Mouse (Mus musculus) T-helper 1 cell (primary cell): ENCODE measurements around the gene Dynlrb1.

Experiments
- in situ Hi-C: fragments of 300-600 bp; cut with MboI, MseI; formaldehyde crosslinking; loops from one replicate; pipeline ENCODE4 v1.15.1; 2025; ENCODE audit warnings: high pct_unique_total_duplicates

Dynlrb1 gene

GRCm38 (mm10) chr2:155236362-155236992 lies at the start of gene Dynlrb1:
TSS of gene Dynlrb1 (plus strand) at chr2:155236533.
- in situ Hi-C loops = no loop called here

- in situ Hi-C loops = no loop called here
Measured at GRCm38 (mm10) chr2:155207419-155207818, 28.9 kb upstream of the Dynlrb1 start.

- in situ Hi-C loops = no loop called here
Measured at GRCm38 (mm10) chr2:155223145-155223544, 13.2 kb upstream of the Dynlrb1 start.

- in situ Hi-C loops = no loop called here
Measured at GRCm38 (mm10) chr2:155224721-155225120, 11.6 kb upstream of the Dynlrb1 start.

GRCm38 (mm10) chr2:155235746-155236361 lies 479 bp upstream of the Dynlrb1 start:
- in situ Hi-C loops = no loop called here

GRCm38 (mm10) chr2:155237276-155237675 lies 943 bp downstream of the Dynlrb1 start:
- in situ Hi-C loops = no loop called here

- in situ Hi-C loops = no loop called here
Measured at GRCm38 (mm10) chr2:155240915-155241314, 4.6 kb downstream of the Dynlrb1 start.

- in situ Hi-C loops = no loop called here
Measured at GRCm38 (mm10) chr2:155242296-155242855, 6.0 kb downstream of the Dynlrb1 start.

GRCm38 (mm10) chr2:155246231-155246630 lies 9.9 kb downstream of the Dynlrb1 start:
- in situ Hi-C loops = no loop called here

GRCm38 (mm10) chr2:155248206-155248605 lies 11.9 kb downstream of the Dynlrb1 start:
- in situ Hi-C loops = no loop called here

GRCm38 (mm10) chr2:155248718-155249117 lies 12.4 kb downstream of the Dynlrb1 start:
- in situ Hi-C loops = no loop called here

- in situ Hi-C loops = no loop called here
Measured at GRCm38 (mm10) chr2:155249588-155249987, 13.3 kb downstream of the Dynlrb1 start.

- in situ Hi-C loops = no loop called here
Measured at GRCm38 (mm10) chr2:155265526-155265925, 29.2 kb downstream of the Dynlrb1 start.

GRCm38 (mm10) chr2:155266896-155267295 lies 30.6 kb downstream of the Dynlrb1 start:
- in situ Hi-C loops = no loop called here

GRCm38 (mm10) chr2:155271957-155272356 lies 35.6 kb downstream of the Dynlrb1 start:
- in situ Hi-C loops = no loop called here

- in situ Hi-C loops = no loop called here
Measured at GRCm38 (mm10) chr2:155272396-155273170, 36.2 kb downstream of the Dynlrb1 start.

GRCm38 (mm10) chr2:155273603-155274002 lies 37.3 kb downstream of the Dynlrb1 start:
- in situ Hi-C loops = no loop called here

- in situ Hi-C loops = no loop called here
Measured at GRCm38 (mm10) chr2:155276195-155276594, 39.9 kb downstream of the Dynlrb1 start, which contains the start of gene Map1lc3a. TSS of gene Map1lc3a (plus strand) at chr2:155276297.

- in situ Hi-C loops = no loop called here
Measured at GRCm38 (mm10) chr2:155276621-155277175, 40.4 kb downstream of the Dynlrb1 start.

GRCm38 (mm10) chr2:155277721-155278120 lies 41.4 kb downstream of the Dynlrb1 start:
- in situ Hi-C loops = no loop called here

GRCm38 (mm10) chr2:155278361-155278760 lies 42.0 kb downstream of the Dynlrb1 start:
- in situ Hi-C loops = no loop called here

GRCm38 (mm10) chr2:155279163-155279562 lies 42.8 kb downstream of the Dynlrb1 start:
- in situ Hi-C loops = no loop called here
